ENCODE assay signal across 14 mouse cellular contexts in the genomic region with DNA sequence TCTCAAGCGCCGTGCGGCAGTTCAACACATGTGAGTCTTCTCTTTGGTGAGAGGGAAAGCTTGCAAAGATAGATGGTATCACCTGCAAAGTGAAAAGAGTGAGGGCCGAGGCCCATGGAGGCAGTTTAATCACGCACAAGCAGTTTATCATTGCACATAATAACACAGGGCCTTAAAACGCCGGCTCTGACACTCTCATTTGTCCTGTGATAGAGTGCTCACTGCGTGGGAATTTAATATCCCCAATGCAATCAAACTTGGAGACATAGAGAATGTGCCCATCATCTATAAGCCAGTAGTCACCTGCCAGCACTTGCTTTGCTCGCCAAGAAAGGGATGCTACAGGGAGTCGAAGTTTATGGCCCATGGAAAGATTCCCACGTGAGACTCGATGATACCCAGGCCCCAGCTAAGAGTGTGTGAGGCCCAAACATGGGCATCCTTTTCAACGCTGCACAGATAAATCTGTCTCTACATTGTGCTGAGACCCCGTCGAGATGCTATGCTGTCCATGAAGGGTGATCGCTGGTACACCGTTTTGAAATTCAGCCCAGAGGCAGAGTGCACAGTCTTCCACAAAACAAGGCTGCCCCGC.
"Had no signal": no experiment of that assay in that cellular context is flagged by ENCODE, and none has a peak within 500 bp of the region (broad histone marks: within the 10 kb centered on the region; RNA-seq: fewer than 3 reads in every experiment).

No protein-coding gene starts in this region.

- H3K9me3 ChIP-seq: limb, embryonic 15.5 days; liver, embryonic 12.5 days; midbrain, embryonic 10.5 days had no signal

- H3K4me2 ChIP-seq: limb, embryonic 15.5 days; liver, embryonic 12.5 days; lung, embryonic 14.5 days had no signal

- H3K4me3 ChIP-seq: limb, embryonic 15.5 days; liver, embryonic 12.5 days; midbrain, embryonic 10.5 days; myocyte had no signal

- DNase-seq: kidney, adult 18-20 months; kidney, postnatal 14 days; left cerebral cortex, postnatal 4 days; lung, embryonic 14.5 days; lung, postnatal 10 days; lung, postnatal 4 days; midbrain, embryonic 14.5 days; retina, postnatal 1 day; right cerebral cortex, postnatal 4 days; thymus, postnatal 36 days had no signal

- H3K36me3 ChIP-seq: limb, embryonic 15.5 days; liver, embryonic 12.5 days; midbrain, embryonic 10.5 days had no signal

- ATAC-seq: liver, embryonic 12.5 days had no signal

- H3K9ac ChIP-seq: limb, embryonic 15.5 days; liver, embryonic 12.5 days; lung, embryonic 14.5 days had no signal

- H3K27ac ChIP-seq: limb, embryonic 15.5 days; liver, embryonic 12.5 days; midbrain, embryonic 10.5 days had no signal

- H3K4me1 ChIP-seq: limb, embryonic 15.5 days; liver, embryonic 12.5 days; midbrain, embryonic 10.5 days had no signal

- H3K27me3 ChIP-seq: limb, embryonic 15.5 days; liver, embryonic 12.5 days had no signal
